Mouse (Mus musculus) lung, postnatal 0 days (tissue): ENCODE measurements at regions not wholly inside any gene's neighbourhood (a gene's known extent, or its start where the extent isn't known, plus 50 kb on each side); places are given as distances from the start of the nearest gene placed in this dataset.

Source experiments
- CTCF ChIP-seq: IDR thresholded peaks from 2 replicates; pipeline ENCODE4 v1.5.1; 2016; ENCODE audit warnings: antibody characterized with exemption, mild to moderate bottlenecking
- EP300 ChIP-seq: IDR thresholded peaks from 2 replicates; pipeline ENCODE4 v1.6.1; 2016; ENCODE audit warnings: antibody characterized with exemption, mild to moderate bottlenecking, control low read depth

DNA sequence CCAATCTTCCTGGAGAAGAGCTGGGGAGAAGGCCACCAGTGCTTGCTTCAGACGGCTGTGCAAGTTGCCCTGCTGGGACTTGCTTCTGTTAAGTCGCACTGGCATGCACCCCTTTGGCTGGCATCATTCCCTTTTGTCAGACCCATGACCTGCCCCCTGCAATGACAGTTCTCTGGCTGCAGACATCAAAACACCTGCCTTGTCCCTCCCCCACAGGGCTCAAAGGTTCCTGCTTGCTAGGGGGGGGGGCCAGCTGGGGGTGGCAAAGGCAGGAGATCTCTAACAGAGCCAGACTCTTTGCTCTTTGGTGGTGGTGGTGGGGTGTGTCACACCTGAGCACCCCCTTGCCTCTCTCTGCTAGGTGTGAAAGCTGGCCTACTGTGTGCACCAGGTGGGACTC is 154.5 kb downstream of the Trim29 start:
- no peak for TF ChIP-seq EP300
- no peak for TF ChIP-seq CTCF
